Mouse (Mus musculus): Measurements from ENCODE around the gene Rab11fip5.

GRCm38 (mm10) chr6:85294004-85294379 is 80.4 kb downstream of the Rab11fip5 start:
- TF ChIP-seq CTCF (IDR thresholded peaks at IDR 0.05; ENCODE audit: control insufficient read depth, insufficient read depth, low read length) (no peak), POLR2A (IDR thresholded peaks at IDR 0.05; ENCODE audit: borderline replicate concordance, control insufficient read depth, low read depth, low read length) (no peak)

Data from bone marrow, adult 2 months (tissue).